Comparison of ENCODE assay signal across 30 mouse cellular contexts in the genomic region with DNA sequence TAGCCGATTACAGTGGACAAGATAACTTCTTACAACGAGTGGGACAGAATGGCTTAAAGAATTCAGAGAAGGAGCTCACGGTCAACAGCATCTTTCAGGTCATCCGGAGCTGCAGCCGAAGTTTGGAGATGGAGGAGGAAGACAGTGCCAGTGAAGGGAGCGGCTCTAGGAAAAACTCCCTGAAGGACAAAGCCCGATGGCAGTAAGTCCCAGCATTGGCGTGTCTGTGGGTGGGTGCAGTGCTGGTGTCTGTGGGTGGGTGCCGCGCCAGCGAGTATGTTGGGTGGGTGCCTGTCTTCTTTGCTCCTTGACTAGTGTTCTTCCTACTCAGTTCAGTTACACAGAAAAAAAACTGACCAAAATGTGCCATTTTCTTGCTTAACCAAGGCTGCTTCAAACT.
"Had no signal": no experiment of that assay in that cellular context is flagged by ENCODE, and none has a peak within 500 bp of the region (broad histone marks: within the 10 kb centered on the region; RNA-seq: fewer than 3 reads in every experiment).

No protein-coding gene starts in this region.

- H3K9me3 ChIP-seq: limb, embryonic 10.5 days; limb, embryonic 12.5 days; limb, embryonic 13.5 days; limb, embryonic 15.5 days; liver, embryonic 12.5 days; liver, embryonic 13.5 days; liver, embryonic 15.5 days; lung, embryonic 15.5 days; midbrain, embryonic 10.5 days; midbrain, embryonic 12.5 days; midbrain, embryonic 15.5 days; neural tube, embryonic 12.5 days had no signal

- H3K36me3 ChIP-seq: limb, embryonic 10.5 days; limb, embryonic 12.5 days; limb, embryonic 13.5 days; limb, embryonic 15.5 days; liver, embryonic 12.5 days; liver, embryonic 13.5 days; liver, embryonic 15.5 days; lung, embryonic 15.5 days; midbrain, embryonic 10.5 days; midbrain, embryonic 12.5 days; midbrain, embryonic 15.5 days had no signal

- H3K27ac ChIP-seq: limb, embryonic 10.5 days; limb, embryonic 12.5 days; limb, embryonic 13.5 days; limb, embryonic 15.5 days; liver, embryonic 12.5 days; liver, embryonic 13.5 days; liver, embryonic 14.5 days; liver, embryonic 15.5 days; lung, embryonic 15.5 days; macrophage; midbrain, embryonic 10.5 days; midbrain, embryonic 12.5 days; midbrain, embryonic 15.5 days; neural tube, embryonic 12.5 days had no signal

- DNase-seq: left cerebral cortex, postnatal 4 days; liver; liver, embryonic 13.5 days; liver, postnatal 0 days; lung, adult 18-20 months; lung, adult 2 months; lung, embryonic 14.5 days; lung, postnatal 10 days; lung, postnatal 14 days; lung, postnatal 36 days; lung, postnatal 4 days; midbrain, embryonic 14.5 days had no signal

- H3K4me2 ChIP-seq: limb, embryonic 12.5 days; limb, embryonic 13.5 days; limb, embryonic 15.5 days; liver, embryonic 11.5 days; liver, embryonic 12.5 days; liver, embryonic 13.5 days; liver, embryonic 15.5 days; lung, embryonic 14.5 days; lung, embryonic 15.5 days; midbrain, embryonic 12.5 days; midbrain, embryonic 15.5 days; neural tube, embryonic 12.5 days had no signal

- ATAC-seq: liver, embryonic 12.5 days; liver, postnatal 0 days; lung, postnatal 0 days; midbrain, embryonic 15.5 days; midbrain, embryonic 16.5 days had no signal

- H3K4me3 ChIP-seq: limb, embryonic 10.5 days; limb, embryonic 12.5 days; limb, embryonic 13.5 days; limb, embryonic 15.5 days; liver, embryonic 12.5 days; liver, embryonic 13.5 days; liver, embryonic 15.5 days; lung, embryonic 15.5 days; megakaryocyte, embryonic 14.5 days; midbrain, embryonic 10.5 days; midbrain, embryonic 12.5 days; midbrain, embryonic 15.5 days; myocyte; neural tube, embryonic 12.5 days had no signal

- H3K27me3 ChIP-seq: limb, embryonic 12.5 days; limb, embryonic 13.5 days; limb, embryonic 15.5 days; liver, embryonic 12.5 days; liver, embryonic 13.5 days; liver, embryonic 15.5 days; lung, embryonic 15.5 days; megakaryocyte, embryonic 14.5 days; midbrain, embryonic 12.5 days; midbrain, embryonic 15.5 days; neural tube, embryonic 12.5 days had no signal

- H3K9ac ChIP-seq: limb, embryonic 12.5 days; limb, embryonic 13.5 days; limb, embryonic 15.5 days; liver, embryonic 12.5 days; liver, embryonic 13.5 days; liver, embryonic 14.5 days; liver, embryonic 15.5 days; liver, postnatal 0 days; lung, embryonic 14.5 days; lung, embryonic 15.5 days; midbrain, embryonic 12.5 days; midbrain, embryonic 15.5 days; neural tube, embryonic 12.5 days had no signal

- H3K4me1 ChIP-seq: limb, embryonic 10.5 days; limb, embryonic 15.5 days; liver, embryonic 12.5 days; liver, embryonic 13.5 days; liver, embryonic 15.5 days; lung, embryonic 15.5 days; megakaryocyte, embryonic 14.5 days; midbrain, embryonic 10.5 days; midbrain, embryonic 12.5 days; midbrain, embryonic 15.5 days; neural tube, embryonic 12.5 days had no signal
